Mouse (Mus musculus): ENCODE data around the gene Rgs8. TPM values are rescaled to one million over a fixed set of nuclear protein-coding genes. Genes with fewer than 3 reads are reported as not detected.

The Rgs8 gene
- polyA plus RNA-seq, 1 experiment from 2014 or later = 0.32 TPM

DNA sequence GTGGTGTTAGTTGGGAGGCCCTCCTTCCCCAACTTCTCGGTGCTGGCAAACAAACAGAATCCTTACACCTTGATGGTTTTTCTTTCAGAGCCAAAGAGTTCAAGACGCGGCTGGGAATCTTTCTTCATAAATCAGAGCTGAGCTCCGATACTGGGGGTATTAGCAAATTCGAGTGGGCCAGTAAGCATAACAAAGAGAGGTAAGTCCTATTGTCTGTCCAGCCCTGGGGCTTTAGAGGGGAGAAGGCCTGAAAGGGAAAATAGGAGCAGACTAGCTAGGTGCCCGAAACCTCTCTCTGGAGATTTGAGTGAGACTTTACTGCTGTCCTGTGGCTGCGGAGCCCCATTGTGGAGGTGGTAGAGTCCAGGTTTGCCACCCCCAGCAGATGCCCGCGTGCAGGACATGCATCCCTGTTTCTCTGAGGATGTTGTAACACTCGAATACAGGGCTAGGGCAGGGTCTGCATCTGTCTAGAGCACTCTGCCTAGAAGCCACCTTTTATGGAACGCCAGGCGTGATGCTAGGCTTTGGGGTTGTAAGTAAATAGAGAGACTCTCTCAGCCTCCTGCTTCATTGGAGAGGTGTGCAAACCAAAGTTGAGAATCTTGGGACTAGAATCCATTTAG lies 88.1 kb downstream of the Rgs8 start:
- peak overlapping the region; percentile 71 for H3K4me2 ChIP-seq (ENCODE audit: low read depth, low read length)
- peaks cover 30% of the 10 kb centered on the region for H3K27me3 ChIP-seq (ENCODE audit: control insufficient read depth, insufficient read depth, low read length)
- ATAC-seq (ENCODE audit: insufficient read depth, low FRiP score) = no peak
- no peak overlapping the region for H3K27ac ChIP-seq (ENCODE audit: low read length)
- H3K9ac ChIP-seq (ENCODE audit: low read length) = peak overlapping the region; percentile 50; the same call in 1 of the 2 replicates
- peaks cover 5% of the 10 kb centered on the region; the same call in 1 of the 2 replicates for H3K4me1 ChIP-seq (ENCODE audit: control insufficient read depth, insufficient read depth, low read length)
- H3K36me3 ChIP-seq (ENCODE audit: control insufficient read depth, insufficient read depth, low read length) = no peaks in the 10 kb centered on the region
- 37% methylated on average over 12 of the region's 12 CpGs for WGBS
- no peaks in the 10 kb centered on the region for H3K9me3 ChIP-seq (replicated peaks; ENCODE audit: control insufficient read depth, low read length)
- H3K4me3 ChIP-seq (replicated peaks; ENCODE audit: low read length) = peak overlapping the region; percentile 46

- Histone ChIP-seq H3K9me3 (replicated peaks; ENCODE audit: control insufficient read depth, low read length) (no peaks in the 10 kb centered on the region), H3K4me2 (ENCODE audit: low read depth, low read length) (0 out of 2 replicates have a peak overlapping the region, but pooled peaks have one; percentile 71), H3K4me3 (replicated peaks; ENCODE audit: low read length) (peak overlapping the region; percentile 0; the same call in 1 of the 2 replicates), H3K4me1 (ENCODE audit: control insufficient read depth, insufficient read depth, low read length) (peaks cover 5% of the 10 kb centered on the region; the same call in 1 of the 2 replicates), H3K27ac (ENCODE audit: low read length) (no peak overlapping the region), H3K27me3 (ENCODE audit: control insufficient read depth, insufficient read depth, low read length) (peaks cover 30% of the 10 kb centered on the region), H3K9ac (ENCODE audit: low read length) (no peak overlapping the region), H3K36me3 (ENCODE audit: control insufficient read depth, insufficient read depth, low read length) (no peaks in the 10 kb centered on the region)
- 67% methylated on average over 18 of the region's 18 CpGs for WGBS
- no peak for ATAC-seq (ENCODE audit: insufficient read depth, low FRiP score)
Measured at GRCm38 (mm10) chr1:153741551-153742316, 88.9 kb downstream of the Rgs8 start.

- Histone ChIP-seq H3K9ac (ENCODE audit: low read length) (no peak overlapping the region), H3K36me3 (ENCODE audit: control insufficient read depth, insufficient read depth, low read length) (no peaks in the 10 kb centered on the region), H3K4me1 (ENCODE audit: control insufficient read depth, insufficient read depth, low read length) (peaks cover 5% of the 10 kb centered on the region; the same call in 1 of the 2 replicates), H3K4me3 (replicated peaks; ENCODE audit: low read length) (no peak overlapping the region), H3K27me3 (ENCODE audit: control insufficient read depth, insufficient read depth, low read length) (peaks cover 30% of the 10 kb centered on the region), H3K9me3 (replicated peaks; ENCODE audit: control insufficient read depth, low read length) (no peaks in the 10 kb centered on the region), H3K27ac (ENCODE audit: low read length) (no peak overlapping the region), H3K4me2 (ENCODE audit: low read depth, low read length) (no peak overlapping the region)
- no peak for ATAC-seq (ENCODE audit: insufficient read depth, low FRiP score)
- WGBS = 54% methylated on average over 11 of the region's 11 CpGs
Measured at GRCm38 (mm10) chr1:153742374-153743155, 89.7 kb downstream of the Rgs8 start.

- 78% methylated on average over 14 of the region's 14 CpGs for WGBS
- no peak for ATAC-seq (ENCODE audit: insufficient read depth, low FRiP score)
Measured at GRCm38 (mm10) chr1:153746119-153746670, 93.4 kb downstream of the Rgs8 start.

DNA sequence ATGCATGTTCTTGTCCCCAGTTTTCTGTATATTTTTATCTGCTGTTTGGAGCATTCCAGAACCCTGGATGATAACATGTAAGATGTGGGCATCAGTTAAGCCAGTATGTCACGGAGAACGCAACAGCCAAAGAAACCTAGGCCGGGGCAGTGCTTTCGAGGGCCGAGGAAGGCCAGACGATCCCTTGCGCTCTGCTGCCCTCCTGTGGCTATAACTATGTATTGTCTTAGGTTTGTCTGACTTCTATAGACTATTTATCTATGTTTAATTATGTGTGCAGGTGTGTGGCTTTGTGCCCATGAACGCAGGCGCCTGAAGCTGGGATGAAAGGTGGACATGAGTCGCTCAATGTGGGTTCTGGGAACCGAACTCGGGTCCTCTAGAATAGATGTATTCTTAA lies 93.9 kb downstream of the Rgs8 start:
- H3K4me2 ChIP-seq (ENCODE audit: low read depth, low read length) = no peak overlapping the region
- H3K27me3 ChIP-seq (ENCODE audit: control insufficient read depth, insufficient read depth, low read length) = no peaks in the 10 kb centered on the region; the same call in 1 of the 2 replicates
- H3K27ac ChIP-seq (ENCODE audit: low read length) = no peak overlapping the region
- no peaks in the 10 kb centered on the region for H3K36me3 ChIP-seq (ENCODE audit: control insufficient read depth, insufficient read depth, low read length)
- no peak overlapping the region for H3K4me3 ChIP-seq (replicated peaks; ENCODE audit: low read length)
- H3K4me1 ChIP-seq (ENCODE audit: control insufficient read depth, insufficient read depth, low read length) = peaks cover 16% of the 10 kb centered on the region; the same call in 1 of the 2 replicates
- WGBS = 3% methylated on average over 12 of the region's 12 CpGs
- H3K9me3 ChIP-seq (replicated peaks; ENCODE audit: control insufficient read depth, low read length) = no peaks in the 10 kb centered on the region
- ATAC-seq (ENCODE audit: insufficient read depth, low FRiP score) = 0 out of 2 replicates have a peak, but pooled peaks have one; percentile 34
- no peak overlapping the region for H3K9ac ChIP-seq (ENCODE audit: low read length)

More at GRCm38 (mm10) chr1:153746119-153746670, 93.4 kb downstream of the Rgs8 start:
- no peak overlapping the region for H3K4me3 ChIP-seq (replicated peaks; ENCODE audit: low read length)
- peaks cover 16% of the 10 kb centered on the region; the same call in 1 of the 2 replicates for H3K4me1 ChIP-seq (ENCODE audit: control insufficient read depth, insufficient read depth, low read length)
- no peak overlapping the region for H3K27ac ChIP-seq (ENCODE audit: low read length)
- no peak overlapping the region for H3K9ac ChIP-seq (ENCODE audit: low read length)
- no peaks in the 10 kb centered on the region for H3K9me3 ChIP-seq (replicated peaks; ENCODE audit: control insufficient read depth, low read length)
- no peaks in the 10 kb centered on the region for H3K36me3 ChIP-seq (ENCODE audit: control insufficient read depth, insufficient read depth, low read length)
- no peak overlapping the region for H3K4me2 ChIP-seq (ENCODE audit: low read depth, low read length)
- H3K27me3 ChIP-seq (ENCODE audit: control insufficient read depth, insufficient read depth, low read length) = peaks cover 1% of the 10 kb centered on the region

- Histone ChIP-seq H3K9ac (ENCODE audit: low read length) (no peak overlapping the region), H3K36me3 (ENCODE audit: control insufficient read depth, insufficient read depth, low read length) (no peaks in the 10 kb centered on the region), H3K4me1 (ENCODE audit: control insufficient read depth, insufficient read depth, low read length) (peaks cover 16% of the 10 kb centered on the region; the same call in 1 of the 2 replicates), H3K9me3 (replicated peaks; ENCODE audit: control insufficient read depth, low read length) (no peaks in the 10 kb centered on the region), H3K27ac (ENCODE audit: low read length) (peak overlapping the region; percentile 35; the same call in 1 of the 2 replicates), H3K27me3 (ENCODE audit: control insufficient read depth, insufficient read depth, low read length) (no peaks in the 10 kb centered on the region; the same call in 1 of the 2 replicates), H3K4me2 (ENCODE audit: low read depth, low read length) (no peak overlapping the region), H3K4me3 (replicated peaks; ENCODE audit: low read length) (no peak overlapping the region)
- WGBS = 45% methylated on average over 12 of the region's 12 CpGs
- no peak for ATAC-seq (ENCODE audit: insufficient read depth, low FRiP score)
Measured at GRCm38 (mm10) chr1:153747861-153748530, 95.2 kb downstream of the Rgs8 start.

DNA sequence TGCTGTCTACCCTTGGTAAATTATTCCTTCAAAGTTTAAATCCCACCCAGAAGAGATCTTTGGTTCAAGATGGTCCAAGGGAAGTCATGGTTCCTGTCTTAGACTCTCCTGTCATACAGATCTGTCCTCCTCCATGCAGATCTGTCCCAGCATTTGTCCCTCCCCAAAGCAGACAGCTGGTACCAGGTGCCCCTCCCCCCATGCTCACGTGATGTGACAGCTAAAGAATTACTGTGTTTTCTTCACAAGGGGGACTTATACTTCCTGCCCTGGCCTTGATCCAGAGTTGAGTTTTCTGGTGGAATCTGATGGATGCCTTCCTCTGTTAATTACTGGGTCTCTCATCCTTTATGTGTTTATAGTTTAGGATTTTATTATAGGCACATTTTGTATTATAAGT lies 95.7 kb downstream of the Rgs8 start:
- ATAC-seq (ENCODE audit: insufficient read depth, low FRiP score) = no peak
- H3K9me3 ChIP-seq (replicated peaks; ENCODE audit: control insufficient read depth, low read length) = no peaks in the 10 kb centered on the region
- 4% methylated on average over 1 of the region's 1 CpGs for WGBS
- peak overlapping the region; percentile 63 for H3K4me2 ChIP-seq (ENCODE audit: low read depth, low read length)
- H3K4me1 ChIP-seq (ENCODE audit: control insufficient read depth, insufficient read depth, low read length) = peaks cover 16% of the 10 kb centered on the region; the same call in 1 of the 2 replicates
- peak overlapping the region; percentile 35; the same call in 1 of the 2 replicates for H3K27ac ChIP-seq (ENCODE audit: low read length)
- no peak overlapping the region for H3K9ac ChIP-seq (ENCODE audit: low read length)
- H3K27me3 ChIP-seq (ENCODE audit: control insufficient read depth, insufficient read depth, low read length) = no peaks in the 10 kb centered on the region
- no peak overlapping the region; the same call in 1 of the 2 replicates for H3K4me3 ChIP-seq (replicated peaks; ENCODE audit: low read length)
- H3K36me3 ChIP-seq (ENCODE audit: control insufficient read depth, insufficient read depth, low read length) = no peaks in the 10 kb centered on the region

- H3K4me3 ChIP-seq (replicated peaks; ENCODE audit: low read length) = peak within 1 kb of the TSS; percentile 48
- ATAC-seq (ENCODE audit: insufficient read depth, low FRiP score) = peak; percentile 44
- H3K4me1 ChIP-seq (ENCODE audit: control insufficient read depth, insufficient read depth, low read length) = peaks cover 16% of the 10 kb centered on the region; the same call in 1 of the 2 replicates
- no peaks in the 10 kb centered on the region for H3K36me3 ChIP-seq (ENCODE audit: control insufficient read depth, insufficient read depth, low read length)
- no peaks in the 10 kb centered on the region for H3K9me3 ChIP-seq (replicated peaks; ENCODE audit: control insufficient read depth, low read length)
- H3K27ac ChIP-seq (ENCODE audit: low read length) = peak within 1 kb of the TSS; percentile 70
- H3K27me3 ChIP-seq (ENCODE audit: control insufficient read depth, insufficient read depth, low read length) = no peaks in the 10 kb centered on the region
- WGBS = 2% methylated on average over 18 of the region's 18 CpGs
- peak within 1 kb of the TSS; percentile 76 for H3K9ac ChIP-seq (ENCODE audit: low read length)
- peak within 1 kb of the TSS; percentile 63 for H3K4me2 ChIP-seq (ENCODE audit: low read depth, low read length)
Measured at GRCm38 (mm10) chr1:153749211-153749801, 96.5 kb downstream of the Rgs8 start, which contains the start of gene Rnasel. TSS of gene Rnasel (plus strand) at chr1:153749426.

Data from stomach, embryonic 16.5 days (tissue).